ENCODE assay signal across 8 mouse cellular contexts in genomic region chr12:8885146-8885543, GRCm38 (mm10). TPM values are rescaled to one million over a fixed set of nuclear protein-coding genes. Genes with fewer than 3 reads are reported as not detected.
DNase-seq lines count a peak whose midpoint lies in the region; ATAC-seq lines count a peak whose summit lies in the region.

No protein-coding gene starts in this region.

- no peak for DNase-seq in forebrain, embryonic 11.5 days (ENCODE audit: low spot score)
- DNase-seq in embryonic facial prominence, embryonic 14.5 days (ENCODE audit: low spot score) = peak; percentile 79
- peak; percentile 31 for DNase-seq in lung, postnatal 25 days (ENCODE audit: low spot score)
- DNase-seq in adrenal gland, adult 2 months = no peak
- no peak for DNase-seq in spleen, adult 18-20 months
- DNase-seq in urinary bladder, postnatal 10 days (ENCODE audit: low spot score) = no peak

- no peak overlapping the region for H3K4me3 ChIP-seq in forebrain, embryonic 11.5 days (ENCODE audit: low read depth, low read length)
- no peak overlapping the region for H3K4me3 ChIP-seq in forebrain, embryonic 13.5 days
- no peak overlapping the region; the same call in 1 of the 2 replicates for H3K4me3 ChIP-seq in embryonic facial prominence, embryonic 14.5 days (ENCODE audit: low read depth, low read length)
- no peak overlapping the region for H3K4me3 ChIP-seq in hindbrain, embryonic 12.5 days

- no peak overlapping the region for H3K27ac ChIP-seq in forebrain, embryonic 11.5 days (ENCODE audit: low read depth, low read length)
- no peak overlapping the region for H3K27ac ChIP-seq in forebrain, embryonic 13.5 days
- peak overlapping the region; percentile 40; the same call in 1 of the 2 replicates for H3K27ac ChIP-seq in embryonic facial prominence, embryonic 14.5 days (replicated peaks; ENCODE audit: low read depth, low read length)
- no peak overlapping the region for H3K27ac ChIP-seq in hindbrain, embryonic 12.5 days

- WGBS in forebrain, embryonic 11.5 days = 16% methylated on average over 4 of the region's 4 CpGs
- 15% methylated on average over 4 of the region's 4 CpGs for WGBS in forebrain, embryonic 13.5 days
- WGBS in embryonic facial prominence, embryonic 14.5 days = 0% methylated on average over 4 of the region's 4 CpGs
- 9% methylated on average over 4 of the region's 4 CpGs for WGBS in hindbrain, embryonic 12.5 days

- H3K9me3 ChIP-seq in forebrain, embryonic 11.5 days (ENCODE audit: control insufficient read depth, low read length) = no peaks in the 10 kb centered on the region
- no peaks in the 10 kb centered on the region for H3K9me3 ChIP-seq in forebrain, embryonic 13.5 days (replicated peaks)
- no peaks in the 10 kb centered on the region for H3K9me3 ChIP-seq in embryonic facial prominence, embryonic 14.5 days (ENCODE audit: control insufficient read depth, low read length)
- H3K9me3 ChIP-seq in hindbrain, embryonic 12.5 days (replicated peaks) = no peaks in the 10 kb centered on the region

- H3K9ac ChIP-seq in forebrain, embryonic 11.5 days (ENCODE audit: low read length) = no peak overlapping the region
- no peak overlapping the region for H3K9ac ChIP-seq in forebrain, embryonic 13.5 days
- H3K9ac ChIP-seq in embryonic facial prominence, embryonic 14.5 days (ENCODE audit: low read depth, low read length) = no peak overlapping the region
- H3K9ac ChIP-seq in hindbrain, embryonic 12.5 days = no peak overlapping the region

- ATAC-seq in forebrain, embryonic 11.5 days (replicated peaks; ENCODE audit: low FRiP score) = no peak
- ATAC-seq in forebrain, embryonic 13.5 days = no peak
- ATAC-seq in embryonic facial prominence, embryonic 14.5 days (ENCODE audit: low read depth) = peak; percentile 71
- no peak for ATAC-seq in hindbrain, embryonic 12.5 days (ENCODE audit: low FRiP score)

- peaks cover 6% of the 10 kb centered on the region; the same call in 1 of the 2 replicates for H3K4me1 ChIP-seq in forebrain, embryonic 11.5 days (replicated peaks; ENCODE audit: control insufficient read depth, insufficient read depth, low read length)
- H3K4me1 ChIP-seq in forebrain, embryonic 13.5 days = peaks cover 14% of the 10 kb centered on the region
- peaks cover 18% of the 10 kb centered on the region for H3K4me1 ChIP-seq in embryonic facial prominence, embryonic 14.5 days (ENCODE audit: control insufficient read depth, insufficient read depth, low read length)
- peaks cover 17% of the 10 kb centered on the region for H3K4me1 ChIP-seq in hindbrain, embryonic 12.5 days

- 0 out of 2 replicates have a peak overlapping the region, but pooled peaks have one; percentile 18 for H3K4me2 ChIP-seq in forebrain, embryonic 11.5 days (ENCODE audit: low read depth, low read length, severe bottlenecking)
- no peak overlapping the region for H3K4me2 ChIP-seq in forebrain, embryonic 13.5 days
- peak overlapping the region; percentile 40 for H3K4me2 ChIP-seq in embryonic facial prominence, embryonic 14.5 days (ENCODE audit: low read depth, low read length)
- peak overlapping the region; percentile 26; the same call in 1 of the 2 replicates for H3K4me2 ChIP-seq in hindbrain, embryonic 12.5 days (replicated peaks)

- H3K27me3 ChIP-seq in forebrain, embryonic 11.5 days (ENCODE audit: control insufficient read depth, insufficient read depth, low read length) = no peaks in the 10 kb centered on the region
- no peaks in the 10 kb centered on the region for H3K27me3 ChIP-seq in forebrain, embryonic 13.5 days
- no peaks in the 10 kb centered on the region for H3K27me3 ChIP-seq in embryonic facial prominence, embryonic 14.5 days (replicated peaks; ENCODE audit: control insufficient read depth, insufficient read depth, low read length)
- H3K27me3 ChIP-seq in hindbrain, embryonic 12.5 days = no peaks in the 10 kb centered on the region

- no peaks in the 10 kb centered on the region for H3K36me3 ChIP-seq in forebrain, embryonic 11.5 days (ENCODE audit: control insufficient read depth, insufficient read depth, low read length)
- H3K36me3 ChIP-seq in forebrain, embryonic 13.5 days (ENCODE audit: poor library complexity, severe bottlenecking) = no peaks in the 10 kb centered on the region
- no peaks in the 10 kb centered on the region for H3K36me3 ChIP-seq in embryonic facial prominence, embryonic 14.5 days (ENCODE audit: control insufficient read depth, insufficient read depth, low read length)
- H3K36me3 ChIP-seq in hindbrain, embryonic 12.5 days = no peaks in the 10 kb centered on the region

RNA-seq across cellular contexts. Expression of gene Laptm4a, which starts 36.3 kb away (rescaled TPM):
- polyA plus RNA-seq in forebrain, embryonic 11.5 days (2014; fragmentation: Nextera tagmentation; extraction: Ambion mirVana) = 196 and 197 TPM in 2 replicates
- polyA plus RNA-seq in forebrain, embryonic 13.5 days (2015; fragmentation: Nextera tagmentation; extraction: Ambion mirVana) = 243 and 246 TPM in 2 replicates
- 386 and 396 TPM in 2 replicates for polyA plus RNA-seq in embryonic facial prominence, embryonic 14.5 days (2014; fragmentation: Nextera tagmentation; extraction: Ambion mirVana)
- 222 and 249 TPM in 2 replicates for polyA plus RNA-seq in hindbrain, embryonic 12.5 days (2016; fragmentation: Nextera tagmentation; extraction: Ambion mirVana)
- 100 to 1,000 TPM; 500 to 622 TPM for total RNA-seq in adrenal gland, adult 2 months (2021)
- 243 and 281 TPM in 2 replicates for polyA plus RNA-seq in adrenal gland, adult 2 months (2012; rRNA removed)

Comparison
In these comparisons a context has a peak if more than half of its experiments do, and no peak if none do; other contexts are left out.
1. DNase-seq: peak in embryonic facial prominence, embryonic 14.5 days (single experiment) and lung, postnatal 25 days (single experiment); none in forebrain, embryonic 11.5 days (single experiment), adrenal gland, adult 2 months (single experiment), spleen, adult 18-20 months (0 of 2) and urinary bladder, postnatal 10 days (single experiment).